Comparison of ENCODE assay signal across 30 mouse cellular contexts in the genomic region with DNA sequence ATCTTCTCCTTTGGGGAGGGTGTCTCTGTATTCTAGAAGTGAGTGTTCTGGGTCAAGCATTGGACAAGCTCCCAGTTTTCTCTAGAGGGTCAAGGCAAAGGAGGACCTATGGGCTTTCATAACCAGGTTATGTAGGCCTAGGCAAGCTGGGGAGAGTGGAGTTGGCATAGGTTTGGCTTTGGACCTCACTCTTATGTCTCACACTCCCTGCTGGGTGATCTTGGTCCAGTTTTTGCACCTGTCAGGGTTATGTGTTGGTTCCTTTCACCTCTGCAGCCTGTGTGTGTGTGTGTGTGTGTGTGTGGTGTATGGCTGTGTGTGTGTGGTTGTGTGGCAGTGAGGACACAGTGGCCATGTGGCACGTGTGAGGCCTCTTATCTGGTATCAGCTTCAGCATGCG. TPM values are rescaled to one million over a fixed set of nuclear protein-coding genes. Genes with fewer than 3 reads are reported as not detected.
DNase-seq lines count a peak whose midpoint lies in the region; ATAC-seq lines count a peak whose summit lies in the region.
"Had no signal": no experiment of that assay in that cellular context is flagged by ENCODE, and none has a peak within 500 bp of the region (broad histone marks: within the 10 kb centered on the region; RNA-seq: fewer than 3 reads in every experiment).

No protein-coding gene starts in this region.

- H3K36me3 ChIP-seq in midbrain, embryonic 16.5 days (ENCODE audit: control insufficient read depth, insufficient read depth, low read length), result no peaks in the 10 kb centered on the region
- no peaks in the 10 kb centered on the region for H3K36me3 ChIP-seq in forebrain, embryonic 14.5 days (ENCODE audit: control insufficient read depth, insufficient read depth, low read length)
- H3K36me3 ChIP-seq: embryonic facial prominence, embryonic 10.5 days; embryonic facial prominence, embryonic 13.5 days; forebrain, embryonic 12.5 days; G1E; heart, embryonic 12.5 days; heart, embryonic 15.5 days; hindbrain, embryonic 10.5 days; hindbrain, embryonic 13.5 days; intestine, embryonic 15.5 days had no signal

- DNase-seq in cerebellum, adult 18-20 months, result peak; percentile 25 to 40
- DNase-seq in cerebellum, adult 9-10 months, result no peak
- DNase-seq in frontal cortex, adult 2 months (ENCODE audit: extremely low spot score in 1 of 2, low spot score in 1 of 2), result no peak
- peak; percentile 69 for DNase-seq in brain, adult 2 months (ENCODE audit: low read depth, low spot score)
- no peak for DNase-seq in forebrain, embryonic 14.5 days (ENCODE audit: low spot score)
- DNase-seq: adrenal gland, adult 2 months; adrenal gland, postnatal 14 days; B cell, adult 2 months; embryo, embryonic 11 days; gastrocnemius, postnatal 25 days; heart, adult 18-20 months; heart, postnatal 10 days; heart, postnatal 36 days; kidney, adult 11 months had no signal

- H3K4me1 ChIP-seq in midbrain, embryonic 16.5 days (ENCODE audit: control insufficient read depth, insufficient read depth, low read length), result no peaks in the 10 kb centered on the region
- no peaks in the 10 kb centered on the region for H3K4me1 ChIP-seq in forebrain, embryonic 14.5 days (ENCODE audit: control insufficient read depth, insufficient read depth, low read length)
- H3K4me1 ChIP-seq: embryonic facial prominence, embryonic 10.5 days; embryonic facial prominence, embryonic 13.5 days; heart, embryonic 12.5 days; heart, embryonic 15.5 days; intestine, embryonic 15.5 days had no signal

- H3K27ac ChIP-seq in midbrain, embryonic 16.5 days (ENCODE audit: low read length), result no peak overlapping the region
- no peak overlapping the region for H3K27ac ChIP-seq in forebrain, embryonic 14.5 days (ENCODE audit: low read depth, low read length)
- H3K27ac ChIP-seq: embryonic facial prominence, embryonic 10.5 days; embryonic facial prominence, embryonic 13.5 days; forebrain, embryonic 12.5 days; heart, embryonic 15.5 days; hindbrain, embryonic 10.5 days; hindbrain, embryonic 13.5 days; intestine, embryonic 15.5 days had no signal

- WGBS in midbrain, embryonic 16.5 days, result 87% methylated on average over 2 of the region's 2 CpGs
- 73% methylated on average over 2 of the region's 2 CpGs for WGBS in forebrain, embryonic 14.5 days

- H3K4me2 ChIP-seq in midbrain, embryonic 16.5 days (ENCODE audit: low read length), result no peak overlapping the region
- H3K4me2 ChIP-seq in forebrain, embryonic 14.5 days (ENCODE audit: low read length), result no peak overlapping the region
- H3K4me2 ChIP-seq: embryonic facial prominence, embryonic 13.5 days; forebrain, embryonic 12.5 days; heart, embryonic 12.5 days; heart, embryonic 15.5 days; hindbrain, embryonic 13.5 days; intestine, embryonic 15.5 days had no signal

- H3K27me3 ChIP-seq in midbrain, embryonic 16.5 days (ENCODE audit: control insufficient read depth, insufficient read depth, low read depth, low read length), result no peaks in the 10 kb centered on the region; the same call in 1 of the 2 replicates
- H3K27me3 ChIP-seq in forebrain, embryonic 14.5 days (replicated peaks; ENCODE audit: control insufficient read depth, insufficient read depth, low read length), result 0 out of 2 replicates have a peak, but pooled peaks cover under 1% of the 10 kb centered on the region

- ATAC-seq in frontal cortex, adult (ENCODE audit: low TSS enrichment), result peak; percentile 18; the same call in 1 of the 2 replicates
- no peak for ATAC-seq in midbrain, embryonic 16.5 days
- no peak for ATAC-seq in forebrain, embryonic 14.5 days
- ATAC-seq: forebrain, embryonic 16.5 days; hindbrain, embryonic 16.5 days; intestine, embryonic 15.5 days had no signal

- H3K9ac ChIP-seq in midbrain, embryonic 16.5 days (ENCODE audit: low read depth, low read length), result no peak overlapping the region
- no peak overlapping the region for H3K9ac ChIP-seq in forebrain, embryonic 14.5 days (ENCODE audit: low read length)
- H3K9ac ChIP-seq: embryonic facial prominence, embryonic 13.5 days; forebrain, embryonic 12.5 days; heart, embryonic 12.5 days; heart, embryonic 15.5 days; hindbrain, embryonic 13.5 days; intestine, embryonic 15.5 days had no signal

- no peaks in the 10 kb centered on the region for H3K9me3 ChIP-seq in midbrain, embryonic 16.5 days (replicated peaks; ENCODE audit: control insufficient read depth, low read length, poor library complexity, severe bottlenecking)
- H3K9me3 ChIP-seq in forebrain, embryonic 14.5 days (replicated peaks; ENCODE audit: control insufficient read depth, low read length), result no peaks in the 10 kb centered on the region
- H3K9me3 ChIP-seq: embryonic facial prominence, embryonic 10.5 days; embryonic facial prominence, embryonic 13.5 days; forebrain, embryonic 12.5 days; G1E; heart, embryonic 12.5 days; heart, embryonic 15.5 days; hindbrain, embryonic 10.5 days; hindbrain, embryonic 13.5 days; intestine, embryonic 15.5 days had no signal

- no peak overlapping the region for H3K4me3 ChIP-seq in midbrain, embryonic 16.5 days (ENCODE audit: low read depth, low read length)
- H3K4me3 ChIP-seq in forebrain, embryonic 14.5 days (ENCODE audit: low read depth, low read length), result no peak overlapping the region
- H3K4me3 ChIP-seq: embryonic facial prominence, embryonic 10.5 days; embryonic facial prominence, embryonic 13.5 days; erythroblast, embryonic 14.5 days; forebrain, embryonic 12.5 days; heart, embryonic 12.5 days; heart, embryonic 15.5 days; hindbrain, embryonic 10.5 days; hindbrain, embryonic 13.5 days; intestine, embryonic 15.5 days had no signal

RNA-seq across cellular contexts. Expression of a gene that starts 8.0 kb away (rescaled TPM):
- 35.7 and 40.9 TPM in 2 replicates for polyA plus RNA-seq in frontal cortex, adult 2 months (2012; rRNA removed)
- polyA plus RNA-seq in midbrain, embryonic 16.5 days (2015; fragmentation: Nextera tagmentation; extraction: Ambion mirVana), result 1.0 and 1.4 TPM in 2 replicates
- 0.46 and 0.51 TPM in 2 replicates for polyA plus RNA-seq in forebrain, embryonic 14.5 days (2014; fragmentation: Nextera tagmentation; extraction: Ambion mirVana)
- polyA plus RNA-seq: embryonic facial prominence, embryonic 13.5 days; erythroblast, embryonic 14.5 days; G1E; heart, embryonic 12.5 days; heart, embryonic 15.5 days; intestine, embryonic 15.5 days had no signal

RNA-seq across cellular contexts. Expression of a gene that starts 14.9 kb away (rescaled TPM):
- 46.5 and 47.8 TPM in 2 replicates for polyA plus RNA-seq in frontal cortex, adult 2 months (2012; rRNA removed)
- polyA plus RNA-seq in midbrain, embryonic 16.5 days (2015; fragmentation: Nextera tagmentation; extraction: Ambion mirVana), result 74.9 and 79.6 TPM in 2 replicates
- 71.1 and 78.0 TPM in 2 replicates for polyA plus RNA-seq in forebrain, embryonic 14.5 days (2014; fragmentation: Nextera tagmentation; extraction: Ambion mirVana)

RNA-seq across cellular contexts. Expression of a gene that starts 24.1 kb away (rescaled TPM):
- polyA plus RNA-seq in frontal cortex, adult 2 months (2012; rRNA removed), result 206 and 220 TPM in 2 replicates
- polyA plus RNA-seq in midbrain, embryonic 16.5 days (2015; fragmentation: Nextera tagmentation; extraction: Ambion mirVana), result 125 and 131 TPM in 2 replicates
- polyA plus RNA-seq in forebrain, embryonic 14.5 days (2014; fragmentation: Nextera tagmentation; extraction: Ambion mirVana), result 133 and 140 TPM in 2 replicates

RNA-seq across cellular contexts. Expression of a gene that starts 43.4 kb away (rescaled TPM):
- polyA plus RNA-seq in frontal cortex, adult 2 months (2012; rRNA removed), result not detected in 2 replicates
- 5.5 TPM in 1 of 2 replicates, not detected in the other for polyA plus RNA-seq in midbrain, embryonic 16.5 days (2015; fragmentation: Nextera tagmentation; extraction: Ambion mirVana)
- not detected in 2 replicates for polyA plus RNA-seq in forebrain, embryonic 14.5 days (2014; fragmentation: Nextera tagmentation; extraction: Ambion mirVana)
- polyA plus RNA-seq: adrenal gland, adult 2 months; brain, embryonic 14.5 days; embryonic facial prominence, embryonic 10.5 days; embryonic facial prominence, embryonic 13.5 days; erythroblast, embryonic 14.5 days; forebrain, embryonic 12.5 days; forebrain, embryonic 16.5 days; G1E; gonadal fat pad, adult 2 months; heart, embryonic 15.5 days; hindbrain, embryonic 10.5 days; hindbrain, embryonic 13.5 days; hindbrain, embryonic 16.5 days; intestine, embryonic 15.5 days had no signal

RNA-seq across cellular contexts. Expression of a gene that starts 45.2 kb away (rescaled TPM):
- polyA plus RNA-seq in frontal cortex, adult 2 months (2012; rRNA removed), result 14.9 and 15.6 TPM in 2 replicates
- polyA plus RNA-seq in midbrain, embryonic 16.5 days (2015; fragmentation: Nextera tagmentation; extraction: Ambion mirVana), result 35.2 and 37.4 TPM in 2 replicates
- polyA plus RNA-seq in forebrain, embryonic 14.5 days (2014; fragmentation: Nextera tagmentation; extraction: Ambion mirVana), result 28.3 and 37.0 TPM in 2 replicates

Comparison
In these comparisons a context has a peak if more than half of its experiments do, and no peak if none do; other contexts are left out.
1. DNase-seq: peak in cerebellum, adult 18-20 months (2 of 2) and brain, adult 2 months (single experiment); none in cerebellum, adult 9-10 months (single experiment), frontal cortex, adult 2 months (0 of 2) and forebrain, embryonic 14.5 days (single experiment).
2. RNA of a gene that starts 8.0 kb away (polyA plus RNA-seq): 35.7 to 40.9 TPM in frontal cortex, adult 2 months; 1.0 to 1.4 TPM in midbrain, embryonic 16.5 days and 0.46 to 0.51 TPM in forebrain, embryonic 14.5 days; every median in the first group is over 10 times any median in the second.